Mouse (Mus musculus) cerebellum, postnatal 10 days (tissue): ENCODE data around the gene Cpn2.

Experiments
- DNase-seq, 2 experiments: peaks; one replicate each; pipeline ENCODE4 v3.0.0; 2021; ENCODE audit warnings: mixed read lengths in 2 of 2

Cpn2 gene

DNA sequence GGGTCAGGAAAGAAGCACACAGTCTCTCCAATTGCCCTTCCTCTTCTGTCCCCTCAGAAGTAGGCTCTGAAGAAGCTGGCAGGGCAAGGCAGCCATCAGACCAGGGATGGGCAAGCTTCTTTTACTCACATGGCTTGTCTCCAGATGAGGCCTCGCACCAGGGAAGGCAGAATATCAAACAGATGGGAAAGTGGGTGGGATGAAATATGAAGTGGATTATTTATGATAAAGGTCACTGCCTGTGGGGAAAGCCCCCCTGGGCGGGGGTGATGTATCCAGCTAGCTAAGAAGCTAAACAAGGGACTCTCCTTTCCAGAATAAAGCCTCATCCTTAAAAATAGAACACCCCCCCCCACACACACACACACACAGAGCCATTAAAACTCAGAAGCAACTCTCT lies 31.7 kb downstream of the Cpn2 start:
- DNase-seq, result peak; percentile 31 to 42

- DNase-seq, result peak; percentile 62 to 66
These were observed 32.4 kb downstream of the Cpn2 start for GRCm38 (mm10) chr16:30234636-30235546.

DNA sequence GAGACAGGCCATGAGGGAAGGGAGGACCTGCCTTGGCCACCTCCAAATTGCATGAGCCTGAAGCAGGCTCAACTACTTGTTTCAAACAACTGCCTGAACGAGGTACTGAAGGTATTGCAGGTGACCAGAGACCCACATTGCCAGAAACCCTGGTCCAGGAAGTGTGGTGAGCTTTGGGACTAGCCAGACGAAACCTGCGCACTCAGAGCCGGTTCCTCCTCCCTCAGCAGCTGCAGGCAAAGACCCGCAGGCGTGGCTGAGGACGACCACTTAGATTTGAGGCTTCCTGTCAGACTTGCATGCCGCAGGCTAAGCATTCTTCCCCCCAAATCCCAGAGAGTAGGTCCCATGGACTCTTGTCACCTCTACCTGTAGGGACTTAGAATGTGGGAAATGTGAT lies 33.2 kb downstream of the Cpn2 start:
- no peak for DNase-seq

DNA sequence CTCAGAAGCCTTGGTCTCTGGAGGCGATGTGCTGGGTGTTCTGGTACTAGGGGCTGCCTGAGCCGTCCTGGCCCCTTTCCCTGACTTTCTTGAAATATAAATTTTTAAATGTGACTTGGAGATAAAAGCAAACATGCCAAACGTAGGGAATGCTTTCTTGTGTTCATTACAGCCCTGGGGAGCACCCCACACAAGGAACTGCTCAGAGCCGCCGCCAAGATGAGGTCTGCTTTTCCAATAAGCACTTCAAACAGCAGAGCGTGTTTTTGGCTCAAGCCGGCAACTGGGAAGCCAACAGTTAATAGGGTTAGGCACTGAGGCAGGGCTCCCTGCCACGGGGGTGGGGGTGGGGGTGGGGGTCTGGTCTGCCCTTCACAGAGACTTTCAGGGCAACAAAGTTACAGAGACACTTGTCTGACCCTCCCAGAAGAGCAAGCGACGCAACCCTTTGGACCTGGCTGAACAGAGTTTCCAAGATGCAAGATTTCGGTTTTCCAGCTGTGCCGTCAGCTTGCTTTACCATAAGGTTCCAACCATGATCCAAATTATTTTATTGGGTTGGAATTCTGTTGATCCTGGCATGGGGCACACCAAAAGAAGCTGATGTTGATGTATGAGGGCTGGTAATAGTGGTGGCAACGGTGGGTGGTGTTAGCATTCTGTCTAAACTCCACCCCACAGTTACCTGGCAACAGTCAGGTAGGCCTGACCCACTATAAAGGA lies 35.3 kb downstream of the Cpn2 start:
- DNase-seq, result peak; percentile 32 to 53

DNA sequence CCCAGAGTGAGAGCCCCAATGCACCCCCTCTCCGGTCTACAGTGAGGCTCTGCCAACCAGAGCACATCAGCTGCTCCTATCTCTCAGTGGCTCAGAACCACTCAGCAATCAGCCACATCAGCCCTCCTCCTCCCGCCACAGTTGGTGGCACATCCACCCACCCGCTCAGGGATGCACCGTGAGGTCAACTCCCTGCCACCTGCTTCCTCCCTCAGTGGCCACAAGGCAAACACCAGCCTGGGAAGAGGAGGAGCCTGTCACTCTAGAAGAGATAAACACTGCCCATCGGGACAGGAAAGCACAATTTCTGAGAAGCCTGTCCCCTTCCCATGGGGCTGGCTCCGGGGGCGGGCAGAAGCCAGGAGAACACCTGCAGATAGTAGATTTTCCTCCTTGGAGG lies 39.9 kb downstream of the Cpn2 start:
- DNase-seq, result no peak

DNA sequence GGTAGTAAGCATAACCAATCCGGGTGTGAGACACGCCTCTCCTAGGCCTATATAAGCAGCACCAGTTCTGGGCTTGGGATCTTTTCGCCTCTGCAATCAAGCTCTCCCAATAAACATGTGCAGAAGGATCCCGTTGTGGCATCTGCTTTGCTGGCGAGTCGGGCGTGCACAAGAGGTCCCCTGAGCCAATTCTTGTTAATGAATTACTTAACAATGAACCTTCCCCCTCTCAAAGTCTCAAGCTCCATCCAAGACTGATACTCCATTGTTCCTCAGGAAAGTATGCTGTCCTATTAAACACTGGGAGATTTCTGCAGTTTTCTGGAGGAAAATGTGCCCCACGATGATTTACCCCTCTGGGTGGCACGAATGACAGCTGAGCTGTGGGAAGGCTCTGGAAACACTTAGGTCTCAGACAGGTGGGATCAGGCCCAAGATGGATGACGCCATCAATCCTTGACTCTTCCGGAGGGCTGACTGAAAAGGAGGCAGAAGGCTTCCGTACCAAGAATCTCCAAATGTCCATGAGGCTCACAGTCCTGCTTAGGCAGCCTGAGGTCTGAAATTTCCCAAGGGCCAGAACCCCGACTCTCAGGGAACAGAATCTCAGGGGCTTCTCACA lies 46.0 kb downstream of the Cpn2 start:
- no peak for DNase-seq

DNA sequence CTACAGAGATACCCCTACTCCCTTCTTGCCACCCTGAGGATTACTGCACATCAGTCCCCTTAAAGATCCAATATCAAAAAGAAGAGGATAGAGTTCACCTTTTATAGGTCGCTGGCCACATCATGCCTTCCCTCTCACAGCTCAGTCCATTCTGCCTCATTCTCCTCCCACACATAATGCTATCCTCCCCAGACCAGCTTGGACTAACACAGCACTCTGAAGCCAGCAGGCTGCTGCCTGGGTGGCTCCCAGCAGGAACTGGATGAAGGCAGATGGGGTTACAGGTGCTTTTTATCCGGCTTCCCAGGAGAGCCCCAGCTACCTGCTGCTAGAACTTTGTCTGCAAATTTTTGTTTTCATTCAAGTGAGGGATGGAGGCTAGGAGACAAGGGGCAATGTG lies 51.5 kb downstream of the Cpn2 start:
- peak in 1 of 2 experiments; percentile 29 for DNase-seq

GRCm38 (mm10) chr16:30213644-30214043 lies 53.7 kb downstream of the Cpn2 start:
- DNase-seq, result no peak

DNA sequence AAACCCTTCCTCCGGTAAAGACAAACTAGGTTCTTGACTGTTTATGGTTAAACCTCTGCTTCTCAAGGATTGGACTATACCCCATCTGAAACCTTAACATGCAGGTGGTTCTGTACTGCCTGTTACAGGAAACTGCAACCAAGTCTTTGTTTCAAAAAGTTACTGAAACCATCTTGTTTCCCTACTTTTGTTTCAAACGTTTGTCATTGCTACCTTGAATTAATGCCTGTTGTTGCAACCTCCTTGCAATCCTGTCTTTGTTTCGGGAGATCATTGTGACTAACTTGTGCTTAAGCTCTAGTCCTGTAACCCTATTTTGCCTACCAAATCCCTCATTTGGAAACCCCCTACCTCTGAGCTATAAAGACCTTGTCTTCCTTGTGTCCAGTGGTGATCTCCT lies 55.3 kb downstream of the Cpn2 start:
- DNase-seq, result no peak

DNA sequence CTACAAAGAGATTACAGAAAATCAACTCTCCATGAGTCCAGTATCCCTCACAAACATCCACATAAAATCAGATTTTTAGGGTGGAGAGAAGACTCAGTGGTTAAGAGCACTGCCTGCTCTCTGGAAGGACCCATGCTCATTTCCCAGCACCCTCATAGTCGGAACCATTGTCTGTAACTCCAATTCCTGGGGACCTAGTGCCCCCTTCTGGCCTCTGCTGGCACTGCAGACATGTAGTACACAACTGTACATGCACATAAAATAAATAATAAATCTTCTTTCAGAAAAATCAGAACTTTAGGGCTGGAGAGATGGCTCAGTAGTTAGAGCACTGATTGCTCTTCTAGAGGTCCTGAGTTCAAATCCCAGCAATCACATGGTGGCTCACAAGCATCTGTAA lies 58.0 kb downstream of the Cpn2 start:
- no peak for DNase-seq

DNA sequence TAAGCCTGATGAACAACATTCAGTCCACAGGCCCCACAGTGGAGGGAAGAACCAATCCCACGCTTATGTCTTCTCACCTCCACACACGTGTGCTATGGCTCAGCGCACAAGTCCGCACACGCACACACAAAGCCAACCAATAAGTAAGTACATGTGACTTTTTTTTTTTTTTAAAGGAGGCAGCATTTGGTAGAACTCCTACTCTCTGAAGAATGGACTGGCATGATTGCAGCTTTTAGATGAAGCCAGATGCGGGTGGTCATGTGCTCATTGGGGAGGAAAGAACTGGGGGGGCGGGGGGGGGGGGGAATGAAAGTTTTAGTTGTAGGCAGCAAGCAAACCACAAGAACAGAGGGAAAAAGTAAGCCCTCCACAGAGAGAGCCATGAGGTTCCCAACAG lies 59.3 kb downstream of the Cpn2 start:
- no peak for DNase-seq

DNA sequence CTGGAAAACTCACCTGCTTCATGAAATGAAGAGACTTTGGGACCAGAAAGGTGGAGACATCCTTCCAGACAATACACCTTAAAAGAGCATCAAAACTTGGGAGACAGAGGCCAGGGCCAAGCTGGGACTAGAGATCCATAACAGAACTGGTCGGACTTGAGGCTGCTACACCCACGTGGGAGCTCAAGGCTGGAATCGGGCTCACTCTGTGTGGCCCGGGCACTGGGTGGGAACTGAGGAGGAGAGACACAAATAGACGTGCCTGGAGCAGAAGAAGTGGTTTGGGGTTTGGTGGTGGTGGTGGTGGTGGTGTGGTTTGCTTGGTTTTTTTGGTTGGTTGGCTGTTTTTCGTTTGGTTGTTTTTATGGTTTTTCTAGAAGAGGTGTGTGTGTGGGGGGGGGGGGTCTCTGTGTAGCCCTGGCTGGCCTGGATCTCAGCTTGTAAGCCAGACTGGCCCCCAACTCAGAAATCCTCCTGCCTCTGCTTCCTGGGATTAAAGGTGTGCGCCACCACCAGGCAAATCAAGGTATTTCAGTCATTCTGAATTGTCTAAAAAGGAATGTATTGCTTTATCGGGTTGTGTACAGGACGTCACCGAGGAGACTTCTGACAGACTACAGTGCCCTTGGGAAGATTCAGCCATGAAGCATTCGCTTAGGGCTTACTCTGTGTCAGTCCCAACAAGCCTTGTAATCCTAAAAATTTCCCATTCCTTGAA lies 60.0 kb downstream of the Cpn2 start:
- DNase-seq, result no peak
